Mouse (Mus musculus): Measurements from ENCODE around the gene Olfr1306.

Gene Olfr1306

GRCm38 (mm10) chr2:111916171-111916570, at the start of gene Olfr1306:
Gene Olfr1306 (minus strand): TSS chr2:111916271.
- DNase-seq (ENCODE audit: low spot score in 2 of 2): no peak

GRCm38 (mm10) chr2:111964844-111965243, 48.8 kb upstream of the Olfr1306 start, which contains the start of gene Olfr1308:
Gene Olfr1308 (minus strand): TSS chr2:111964944.
- DNase-seq (ENCODE audit: low spot score in 2 of 2): no peak

GRCm38 (mm10) chr2:111949340-111949739, 33.3 kb upstream of the Olfr1306 start, which contains the start of gene Olfr1307:
Gene Olfr1307 (minus strand): TSS chr2:111949440.
- DNase-seq (ENCODE audit: low spot score in 2 of 2): no peak

- no peak for DNase-seq (ENCODE audit: low spot score in 2 of 2)
Observed at GRCm38 (mm10) chr2:111877049-111877448, 39.0 kb downstream of the Olfr1306 start, which contains the start of gene Olfr1305. Gene Olfr1305 (minus strand): TSS chr2:111877149.

All from frontal cortex, postnatal 36 days (tissue).